Mouse (Mus musculus) spleen, adult 2 months (tissue): ENCODE data around the gene Iqgap3.

Experiments used
- CTCF ChIP-seq: fragments of 200-500 bp; IDR thresholded peaks from 2 replicates; pipeline ENCODE4 v1.5.1; 2011; ENCODE audit warnings: mild to moderate bottlenecking, inconsistent platforms; ENCODE audit not compliant: insufficient read depth, insufficient read length, insufficient replicate concordance; ENCODE audit errors: extremely low read depth
- POLR2A ChIP-seq: fragments of 200-500 bp; IDR thresholded peaks from 2 replicates; pipeline ENCODE4 v1.6.1; 2011; ENCODE audit warnings: low read depth, low read length, inconsistent platforms

DNA sequence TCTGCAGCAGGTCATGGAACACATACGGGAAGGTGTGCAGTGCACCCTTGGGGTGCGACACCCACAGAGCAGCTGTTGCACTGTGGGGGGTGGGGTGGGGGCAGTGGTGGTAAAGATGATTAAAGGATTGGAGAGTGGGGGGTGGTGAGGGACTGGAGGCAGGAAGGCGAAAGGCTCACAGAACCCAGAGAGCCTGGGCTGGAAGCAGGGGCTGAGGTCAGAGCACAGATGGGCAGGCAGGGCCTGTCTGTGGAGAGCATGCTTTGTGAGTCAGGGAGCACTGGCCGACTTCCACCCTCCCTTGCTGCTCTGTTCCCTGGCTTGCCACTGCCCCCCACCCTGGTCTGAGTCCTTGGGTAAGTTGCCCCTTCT lies 63.6 kb downstream of the Iqgap3 start:
- TF ChIP-seq CTCF (no peak), POLR2A (no peak)
